Mouse (Mus musculus): Measurements from ENCODE around the gene Rbp4. TPM values are rescaled to one million over a fixed set of nuclear protein-coding genes. Genes with fewer than 3 reads are reported as not detected.

Gene Rbp4
- polyA plus RNA-seq, 1 experiment from 2014 or later, result 7.3 TPM

- H3K9ac ChIP-seq, result no peak overlapping the region
- H3K36me3 ChIP-seq, result no peaks in the 10 kb centered on the region
- peaks cover 39% of the 10 kb centered on the region for H3K27me3 ChIP-seq
- no peaks in the 10 kb centered on the region for H3K9me3 ChIP-seq (replicated peaks)
- no peak overlapping the region for H3K27ac ChIP-seq (replicated peaks)
- 83% methylated on average over 5 of the region's 5 CpGs for WGBS
- ATAC-seq (ENCODE audit: insufficient number of reproducible peaks, low FRiP score, low TSS enrichment, low read depth), result no peak
- H3K4me3 ChIP-seq (replicated peaks), result no peak overlapping the region
- H3K4me2 ChIP-seq (replicated peaks), result no peak overlapping the region
- H3K4me1 ChIP-seq, result peaks cover 11% of the 10 kb centered on the region
Observed at GRCm38 (mm10) chr19:38120123-38120760, 4.8 kb downstream of the Rbp4 start.

GRCm38 (mm10) chr19:38114834-38115491 is 10.1 kb downstream of the Rbp4 start:
- no peak for ATAC-seq (ENCODE audit: insufficient number of reproducible peaks, low FRiP score, low TSS enrichment, low read depth)
- H3K27ac ChIP-seq (replicated peaks), result no peak overlapping the region
- no peaks in the 10 kb centered on the region for H3K27me3 ChIP-seq
- H3K9me3 ChIP-seq (replicated peaks), result no peaks in the 10 kb centered on the region
- H3K4me1 ChIP-seq, result no peaks in the 10 kb centered on the region
- no peak overlapping the region for H3K4me3 ChIP-seq (replicated peaks)
- H3K4me2 ChIP-seq (replicated peaks), result no peak overlapping the region
- no peaks in the 10 kb centered on the region for H3K36me3 ChIP-seq
- 87% methylated on average over 7 of the region's 7 CpGs for WGBS
- H3K9ac ChIP-seq, result no peak overlapping the region

- Histone ChIP-seq H3K36me3 (no peaks in the 10 kb centered on the region), H3K4me2 (replicated peaks) (no peak overlapping the region), H3K27ac (replicated peaks) (no peak overlapping the region), H3K9ac (no peak overlapping the region), H3K4me3 (replicated peaks) (no peak overlapping the region), H3K27me3 (no peaks in the 10 kb centered on the region), H3K9me3 (replicated peaks) (no peaks in the 10 kb centered on the region), H3K4me1 (no peaks in the 10 kb centered on the region)
- ATAC-seq (ENCODE audit: insufficient number of reproducible peaks, low FRiP score, low TSS enrichment, low read depth), result no peak
- WGBS, result 38% methylated on average over 4 of the region's 4 CpGs
Observed at GRCm38 (mm10) chr19:38112575-38112974, 12.5 kb downstream of the Rbp4 start.

- no peak overlapping the region for H3K9ac ChIP-seq
- ATAC-seq (ENCODE audit: insufficient number of reproducible peaks, low FRiP score, low TSS enrichment, low read depth), result no peak
- H3K4me1 ChIP-seq, result no peaks in the 10 kb centered on the region
- no peak overlapping the region for H3K4me2 ChIP-seq (replicated peaks)
- H3K4me3 ChIP-seq (replicated peaks), result no peak overlapping the region
- H3K27ac ChIP-seq (replicated peaks), result no peak overlapping the region
- no peaks in the 10 kb centered on the region for H3K9me3 ChIP-seq (replicated peaks)
- WGBS, result 66% methylated on average over 8 of the region's 8 CpGs
- H3K36me3 ChIP-seq, result no peaks in the 10 kb centered on the region
- no peaks in the 10 kb centered on the region for H3K27me3 ChIP-seq
Observed at GRCm38 (mm10) chr19:38111056-38111455, 14.0 kb downstream of the Rbp4 start.

GRCm38 (mm10) chr19:38109506-38110242 is 15.4 kb downstream of the Rbp4 start:
- Histone ChIP-seq H3K27ac (replicated peaks) (no peak overlapping the region), H3K4me3 (replicated peaks) (no peak overlapping the region), H3K4me2 (replicated peaks) (no peak overlapping the region), H3K36me3 (no peaks in the 10 kb centered on the region), H3K4me1 (no peaks in the 10 kb centered on the region), H3K9ac (no peak overlapping the region), H3K9me3 (replicated peaks) (no peaks in the 10 kb centered on the region), H3K27me3 (no peaks in the 10 kb centered on the region)
- WGBS, result 85% methylated on average over 15 of the region's 15 CpGs
- no peak for ATAC-seq (ENCODE audit: insufficient number of reproducible peaks, low FRiP score, low TSS enrichment, low read depth)

GRCm38 (mm10) chr19:38107871-38108270 is 17.2 kb downstream of the Rbp4 start:
- no peaks in the 10 kb centered on the region for H3K36me3 ChIP-seq
- no peaks in the 10 kb centered on the region for H3K9me3 ChIP-seq (replicated peaks)
- H3K4me3 ChIP-seq (replicated peaks), result no peak overlapping the region
- H3K27ac ChIP-seq (replicated peaks), result no peak overlapping the region
- no peaks in the 10 kb centered on the region for H3K27me3 ChIP-seq
- no peaks in the 10 kb centered on the region for H3K4me1 ChIP-seq
- no peak for ATAC-seq (ENCODE audit: insufficient number of reproducible peaks, low FRiP score, low TSS enrichment, low read depth)
- no peak overlapping the region for H3K9ac ChIP-seq
- H3K4me2 ChIP-seq (replicated peaks), result no peak overlapping the region
- 86% methylated on average over 4 of the region's 4 CpGs for WGBS

- no peaks in the 10 kb centered on the region for H3K9me3 ChIP-seq (replicated peaks)
- no peak within 1 kb of the TSS for H3K9ac ChIP-seq
- no peaks in the 10 kb centered on the region for H3K36me3 ChIP-seq
- H3K4me2 ChIP-seq (replicated peaks), result peak within 1 kb of the TSS; percentile 49
- under 1% methylated on average over 77 of the region's 77 CpGs for WGBS
- H3K4me1 ChIP-seq, result peaks cover 11% of the 10 kb centered on the region
- ATAC-seq (ENCODE audit: insufficient number of reproducible peaks, low FRiP score, low TSS enrichment, low read depth), result no peak
- peak within 1 kb of the TSS; percentile 30 for H3K4me3 ChIP-seq (replicated peaks)
- H3K27me3 ChIP-seq, result peaks cover 54% of the 10 kb centered on the region
- H3K27ac ChIP-seq (replicated peaks), result no peak within 1 kb of the TSS
Observed at GRCm38 (mm10) chr19:38096858-38097758, 28.0 kb downstream of the Rbp4 start, which contains the start of gene Ffar4. Gene Ffar4 (plus strand): TSS chr19:38097071.

GRCm38 (mm10) chr19:38096231-38096630 is 28.9 kb downstream of the Rbp4 start:
- Histone ChIP-seq H3K4me2 (replicated peaks) (no peak overlapping the region), H3K4me1 (peaks cover 11% of the 10 kb centered on the region), H3K9me3 (replicated peaks) (no peaks in the 10 kb centered on the region), H3K27ac (replicated peaks) (no peak overlapping the region), H3K4me3 (replicated peaks) (no peak overlapping the region), H3K36me3 (no peaks in the 10 kb centered on the region), H3K27me3 (peaks cover 54% of the 10 kb centered on the region), H3K9ac (no peak overlapping the region)
- 5% methylated on average over 4 of the region's 4 CpGs for WGBS
- ATAC-seq (ENCODE audit: insufficient number of reproducible peaks, low FRiP score, low TSS enrichment, low read depth), result no peak

GRCm38 (mm10) chr19:38091512-38091985 is 33.5 kb downstream of the Rbp4 start:
- Histone ChIP-seq H3K4me1 (no peaks in the 10 kb centered on the region), H3K27me3 (peaks cover 19% of the 10 kb centered on the region), H3K4me3 (replicated peaks) (no peak overlapping the region), H3K36me3 (no peaks in the 10 kb centered on the region), H3K9ac (no peak overlapping the region), H3K4me2 (replicated peaks) (no peak overlapping the region), H3K27ac (replicated peaks) (no peak overlapping the region), H3K9me3 (replicated peaks) (no peaks in the 10 kb centered on the region)
- ATAC-seq (ENCODE audit: insufficient number of reproducible peaks, low FRiP score, low TSS enrichment, low read depth), result no peak
- 65% methylated on average over 4 of the region's 4 CpGs for WGBS

GRCm38 (mm10) chr19:38089358-38089757 is 35.7 kb downstream of the Rbp4 start:
- H3K27ac ChIP-seq (replicated peaks), result no peak overlapping the region
- H3K27me3 ChIP-seq, result 0 out of 2 replicates have a peak, but pooled peaks cover 5% of the 10 kb centered on the region
- H3K4me1 ChIP-seq, result no peaks in the 10 kb centered on the region
- H3K9ac ChIP-seq, result no peak overlapping the region
- H3K4me2 ChIP-seq (replicated peaks), result no peak overlapping the region
- H3K4me3 ChIP-seq (replicated peaks), result no peak overlapping the region
- no peaks in the 10 kb centered on the region for H3K36me3 ChIP-seq
- no peaks in the 10 kb centered on the region for H3K9me3 ChIP-seq (replicated peaks)
- 69% methylated on average over 8 of the region's 8 CpGs for WGBS
- no peak for ATAC-seq (ENCODE audit: insufficient number of reproducible peaks, low FRiP score, low TSS enrichment, low read depth)

All from embryonic facial prominence, embryonic 15.5 days (tissue).